Mouse (Mus musculus): ENCODE data around the gene Slc36a1. TPM values are rescaled to one million over a fixed set of nuclear protein-coding genes. Genes with fewer than 3 reads are reported as not detected.

Gene Slc36a1
- total RNA-seq (2012; rRNA removed) (2.5 and 3.6 TPM in 2 replicates), total RNA-seq (2014; rRNA removed) (0.51 and 0.65 TPM in 2 replicates), polyA plus RNA-seq (2012; ENCODE audit: insufficient read length, low read depth) (4.3 and 5.0 TPM in 2 replicates)

- H3K9me3 ChIP-seq (replicated peaks; ENCODE audit: low read length) = no peaks in the 10 kb centered on the region
- in situ Hi-C loops (cut with MboI; ENCODE audit: low pct_ligation_motif_present, low pct_unique_long_range_greater_than_20kb, low sequenced_read_pairs) (loop anchor here (10.0 kb wide), 1 partner anchor 181 kb away; no protein-coding TSS in a partner anchor), dilution Hi-C loops (cut with MboI; ENCODE audit: extremely low pct_ligation_motif_present, extremely low pct_unique_long_range_greater_than_20kb, low sequenced_read_pairs) (no loop called here)
- H3K9ac ChIP-seq (ENCODE audit: insufficient read depth, low read depth) = peak within 1 kb of the TSS; percentile 68
- no peak within 1 kb of the TSS for H3K27ac ChIP-seq (ENCODE audit: insufficient read depth, low read depth)
- peaks cover 22% of the 10 kb centered on the region for H3K27me3 ChIP-seq (replicated peaks)
- H3K4me2 ChIP-seq (ENCODE audit: insufficient read depth, low read depth, poor library complexity, severe bottlenecking) = peak within 1 kb of the TSS; percentile 42
- peak within 1 kb of the TSS; percentile 84 to 97 (median 93) for H3K4me3 ChIP-seq (replicated peaks in 1 of 3; ENCODE audit: low read depth in 2 of 3, low read length in 2 of 3, poor library complexity in 1 of 3)
- no peaks in the 10 kb centered on the region for H3K79me2 ChIP-seq (replicated peaks; ENCODE audit: control insufficient read depth, extremely low read depth, insufficient read depth, poor library complexity, severe bottlenecking)
- H3K4me1 ChIP-seq (ENCODE audit: control insufficient read depth in 1 of 2, insufficient read depth in 2 of 2) = peaks cover 3 to 13% of the 10 kb centered on the region in 2 experiments
- DNase-seq (ENCODE audit: extremely low read depth) = peak; percentile 96
- TF ChIP-seq IRF4 (IDR thresholded peaks at IDR 0.05; ENCODE audit: low read depth, low read length) (peak; percentile 65; the same call in 1 of the 2 replicates), TBP (conservative IDR thresholded peaks at IDR 0.05; ENCODE audit: low read depth, low read length) (0 out of 2 replicates have a peak, but pooled peaks have one; percentile 51), MXI1 (IDR thresholded peaks at IDR 0.05; ENCODE audit: low read depth, low read length) (peak; percentile 71; the same call in 1 of the 2 replicates), PAX5 (IDR thresholded peaks at IDR 0.05; ENCODE audit: low read length) (no peak), MAZ (IDR thresholded peaks at IDR 0.05; ENCODE audit: low read depth, low read length) (no peak), MAFK (IDR thresholded peaks at IDR 0.05; ENCODE audit: insufficient replicate concordance, low read length) (no peak), ZKSCAN1 (IDR thresholded peaks at IDR 0.05; ENCODE audit: borderline replicate concordance, low read depth, low read length) (no peak), USF2 (conservative IDR thresholded peaks at IDR 0.05; ENCODE audit: low read depth, low read length) (peak; percentile 100), NELFE (IDR thresholded peaks at IDR 0.05; ENCODE audit: low read depth, low read length) (peak; percentile 51; the same call in 1 of the 2 replicates), CHD1 (IDR thresholded peaks at IDR 0.05; ENCODE audit: low read depth, low read length) (no peak), ELF1 (IDR thresholded peaks at IDR 0.05; ENCODE audit: low read depth, low read length) (peak; percentile 96), HCFC1 (IDR thresholded peaks at IDR 0.05; ENCODE audit: low read depth, low read length) (peak; percentile 71), UBTF (IDR thresholded peaks at IDR 0.05; ENCODE audit: low read depth, low read length) (no peak), ETS1 (conservative IDR thresholded peaks at IDR 0.05; ENCODE audit: low read depth, low read length) (no peak; the same call in 1 of the 2 replicates), CTCF (conservative IDR thresholded peaks at IDR 0.05 in 1 of 2, IDR thresholded peaks at IDR 0.05 in 1 of 2; ENCODE audit: low read depth in 2 of 2, low read length in 2 of 2) (peak; percentile 80 to 99), TCF12 (IDR thresholded peaks at IDR 0.05; ENCODE audit: low read depth, low read length) (peak; percentile 65; the same call in 1 of the 2 replicates), SIN3A (IDR thresholded peaks at IDR 0.05; ENCODE audit: low read length) (peak; percentile 92), USF1 (IDR thresholded peaks at IDR 0.05; ENCODE audit: low read depth, low read length) (peak; percentile 99), MEF2A (IDR thresholded peaks at IDR 0.05; ENCODE audit: borderline replicate concordance, low read depth, low read length) (peak; percentile 64; the same call in 1 of the 2 replicates), GABPA (IDR thresholded peaks at IDR 0.05; ENCODE audit: insufficient replicate concordance, low read depth, low read length) (no peak), E2F4 (IDR thresholded peaks at IDR 0.05; ENCODE audit: insufficient replicate concordance, low read depth, low read length) (no peak), EP300 (IDR thresholded peaks at IDR 0.05; ENCODE audit: low read length) (no peak), NRF1 (IDR thresholded peaks at IDR 0.05; ENCODE audit: low read depth, low read length) (peak; percentile 49; the same call in 1 of the 2 replicates), JUND (conservative IDR thresholded peaks at IDR 0.05; ENCODE audit: low read depth, low read length) (no peak), JUN (IDR thresholded peaks at IDR 0.05; ENCODE audit: insufficient read depth, low read depth, low read length) (no peak), KAT2A (IDR thresholded peaks at IDR 0.05; ENCODE audit: insufficient replicate concordance, low read length) (no peak), POLR2A (IDR thresholded peaks at IDR 0.05; ENCODE audit: low read depth, low read length) (peak; percentile 72), MAX (IDR thresholded peaks at IDR 0.05; ENCODE audit: low read length) (peak; percentile 100), POLR2AphosphoS2 (IDR thresholded peaks at IDR 0.05; ENCODE audit: low read depth, low read length) (no peak), ZC3H11A (IDR thresholded peaks at IDR 0.05; ENCODE audit: low read depth, low read length) (peak; percentile 48), BHLHE40 (IDR thresholded peaks at IDR 0.05; ENCODE audit: low read depth, low read length) (peak; percentile 100), RAD21 (IDR thresholded peaks at IDR 0.05; ENCODE audit: low read depth, low read length) (peak; percentile 91), ZMIZ1 (IDR thresholded peaks at IDR 0.05; ENCODE audit: low read depth, low read length) (no peak), CHD2 (IDR thresholded peaks at IDR 0.05; ENCODE audit: low read length) (no peak), SMC3 (IDR thresholded peaks at IDR 0.05; ENCODE audit: low read depth, low read length) (peak; percentile 99), RCOR1 (conservative IDR thresholded peaks at IDR 0.05; ENCODE audit: low read depth, low read length) (no peak), MYC (IDR thresholded peaks at IDR 0.05; ENCODE audit: low read depth, low read length) (peak; percentile 44; the same call in 1 of the 2 replicates), ZNF384 (IDR thresholded peaks at IDR 0.05; ENCODE audit: low read depth, low read length) (no peak)
- H3K36me3 ChIP-seq (replicated peaks in 1 of 2; ENCODE audit: control insufficient read depth in 1 of 2, insufficient read depth in 1 of 2, low read length in 1 of 2) = peaks cover 0 to 1% of the 10 kb centered on the region in 2 experiments
Observed at GRCm38 (mm10) chr11:55204159-55204596, at the start of gene Slc36a1. TSS of gene Slc36a1 (plus strand) at chr11:55204350.
